Mouse (Mus musculus) frontal cortex, postnatal 14 days (tissue): ENCODE data around the gene Lrit2.

Source experiments
- DNase-seq, 2 experiments: peaks; one replicate each; pipeline ENCODE4 v3.0.0; 2022; ENCODE audit warnings: low spot score in 2 of 2

Gene Lrit2

DNA sequence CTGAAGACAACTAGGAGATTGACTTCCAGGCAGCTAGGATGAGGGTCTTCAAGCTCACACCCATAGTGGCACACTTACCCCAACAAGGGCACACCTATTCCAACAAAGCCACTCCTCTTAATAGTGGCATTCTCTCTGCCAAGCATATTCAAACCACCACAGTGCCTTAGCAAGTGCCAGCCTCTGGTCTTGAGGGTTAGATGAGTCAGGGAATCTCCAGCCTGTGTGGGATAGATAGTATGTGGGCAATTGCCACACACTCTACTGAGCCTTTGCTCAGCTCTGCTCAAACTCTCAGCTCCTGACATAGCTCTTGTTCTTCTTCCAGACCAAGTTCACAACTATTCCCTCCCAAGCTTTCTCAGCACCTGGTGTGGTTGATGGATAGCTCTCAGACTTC is 43.6 kb downstream of the Lrit2 start:
- DNase-seq, result no peak

DNA sequence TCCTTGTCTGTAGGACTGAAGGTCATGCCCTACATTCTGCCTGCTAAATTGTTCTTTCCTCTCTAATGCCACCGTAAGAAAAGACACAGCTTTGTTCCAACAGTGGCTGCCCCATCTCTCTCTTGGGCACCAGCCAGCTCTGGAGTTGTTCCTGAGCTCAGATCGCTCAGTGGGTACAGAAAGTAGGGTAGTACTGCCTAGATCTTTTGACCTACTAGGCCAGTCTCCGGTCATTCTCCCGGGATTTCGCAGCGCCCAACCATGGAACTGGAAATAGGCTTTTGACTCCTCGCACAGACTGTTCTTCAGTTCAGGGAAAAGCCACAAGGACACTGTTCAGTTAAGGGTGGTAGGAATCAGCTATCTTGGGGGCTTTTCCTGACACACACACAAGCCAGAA is 45.2 kb downstream of the Lrit2 start:
- DNase-seq, result no peak

DNA sequence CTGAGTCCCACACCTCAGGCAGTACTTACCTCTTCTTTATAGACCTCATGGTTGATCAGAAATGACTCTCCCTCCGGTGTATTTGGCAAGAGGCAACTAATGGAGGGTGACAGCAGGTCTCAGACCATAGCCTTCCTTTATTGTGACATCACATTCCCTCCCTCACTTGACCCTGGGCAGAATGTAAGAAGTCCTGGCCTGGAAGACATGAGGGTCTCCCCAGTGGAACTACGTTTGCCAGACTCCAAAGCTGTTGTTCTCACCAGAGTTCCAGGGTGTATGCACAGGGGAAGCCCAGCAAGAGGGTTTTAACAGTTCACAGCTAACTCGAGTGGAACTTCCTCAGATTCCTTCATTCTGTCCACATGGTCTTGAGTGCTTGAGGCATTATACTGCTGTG is 46.2 kb downstream of the Lrit2 start, which contains the start of gene 2610528A11Rik:
Gene 2610528A11Rik, minus strand, starts transcription at position 101 of the 400 bp plus-strand sequence.
- no peak for DNase-seq

DNA sequence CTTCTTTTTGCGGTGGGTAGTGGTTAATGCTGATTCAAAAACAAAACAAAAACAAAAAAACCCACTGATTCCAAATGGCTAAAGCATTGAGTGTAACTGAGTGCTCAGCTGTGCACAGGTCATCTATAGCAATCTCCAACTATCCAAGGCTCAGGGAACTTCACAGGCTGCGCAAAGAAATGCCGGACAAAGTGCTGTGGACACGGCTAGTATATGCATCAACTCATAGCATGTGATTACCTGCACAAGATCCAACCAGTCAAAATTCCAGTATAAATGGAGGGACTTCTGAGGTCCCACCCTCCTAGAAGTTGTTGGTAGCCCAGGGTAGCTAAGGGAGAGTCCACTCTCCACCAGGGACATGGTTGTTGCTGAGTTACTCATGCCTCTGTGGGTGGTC is 51.5 kb downstream of the Lrit2 start:
- no peak for DNase-seq
